Mouse (Mus musculus) layer of hippocampus, adult 8-10 months (tissue): ENCODE data around the gene Neb. TPM values are rescaled to one million over a fixed set of nuclear protein-coding genes. Genes with fewer than 3 reads are reported as not detected.

Source experiments
- DNase-seq, 2 experiments: peaks; one replicate each; pipeline ENCODE4 v3.0.0; 2022; ENCODE audit warnings: low spot score in 2 of 2
- total RNA-seq, 4 experiments: library from RNA; stranded (reverse); gene quantifications; 2 replicates each; pipeline ENCODE4 v1.2.4; 2022

Gene Neb
- total RNA-seq: 1 to 10 TPM; 1.2 to 2.5 (median 1.8) TPM

- no peak for DNase-seq
Observed at GRCm38 (mm10) chr2:52378448-52378804, at the start of gene Neb. TSS of gene Neb (minus strand) at chr2:52378474.

- DNase-seq: no peak
Observed at GRCm38 (mm10) chr2:52427383-52427782, 49.1 kb upstream of the Neb start.

- no peak for DNase-seq
Observed at GRCm38 (mm10) chr2:52426041-52426440, 47.8 kb upstream of the Neb start.

- DNase-seq: no peak
Observed at GRCm38 (mm10) chr2:52425523-52425795, 47.2 kb upstream of the Neb start.

- peak; percentile 85 to 91 for DNase-seq
Observed at GRCm38 (mm10) chr2:52424747-52425522, 46.7 kb upstream of the Neb start, which contains the start of gene Arl5a. TSS of gene Arl5a (minus strand) at chr2:52424901.

- peak in 1 of 2 experiments; percentile 43 for DNase-seq
Observed at GRCm38 (mm10) chr2:52424248-52424728, 46.0 kb upstream of the Neb start.

- no peak for DNase-seq
Observed at GRCm38 (mm10) chr2:52423611-52424247, 45.5 kb upstream of the Neb start.

- no peak for DNase-seq
Observed at GRCm38 (mm10) chr2:52422871-52423610, 44.8 kb upstream of the Neb start.

- no peak for DNase-seq
Observed at GRCm38 (mm10) chr2:52421197-52421596, 42.9 kb upstream of the Neb start.

GRCm38 (mm10) chr2:52420001-52420710, 41.9 kb upstream of the Neb start:
- DNase-seq: no peak

GRCm38 (mm10) chr2:52419295-52419694, 41.0 kb upstream of the Neb start:
- DNase-seq: no peak

- DNase-seq: no peak
Observed at GRCm38 (mm10) chr2:52412524-52413037, 34.3 kb upstream of the Neb start.

- DNase-seq: no peak
Observed at GRCm38 (mm10) chr2:52406480-52406879, 28.2 kb upstream of the Neb start.

GRCm38 (mm10) chr2:52405238-52405637, 27.0 kb upstream of the Neb start:
- DNase-seq: no peak

- no peak for DNase-seq
Observed at GRCm38 (mm10) chr2:52394529-52394928, 16.3 kb upstream of the Neb start.

- DNase-seq: no peak
Observed at GRCm38 (mm10) chr2:52390415-52390975, 12.2 kb upstream of the Neb start.

- DNase-seq: no peak
Observed at GRCm38 (mm10) chr2:52389975-52390374, 11.7 kb upstream of the Neb start.

- no peak for DNase-seq
Observed at GRCm38 (mm10) chr2:52386451-52386850, 8.2 kb upstream of the Neb start.

GRCm38 (mm10) chr2:52386037-52386436, 7.8 kb upstream of the Neb start:
- DNase-seq: no peak

GRCm38 (mm10) chr2:52378848-52379261, 581 bp upstream of the Neb start:
- no peak for DNase-seq
